Mouse (Mus musculus): ENCODE results near the gene Khk.
A peak's percentile ranks its signal among the peaks of the same experiment; 100 is the strongest.

Khk gene

GRCm38 (mm10) chr5:30913060-30913841 is 8.0 kb upstream of the Khk start, which contains the start of gene Emilin1:
TSS of gene Emilin1 (plus strand) at chr5:30913402.
- no peak for DNase-seq (ENCODE audit: low spot score)

DNA sequence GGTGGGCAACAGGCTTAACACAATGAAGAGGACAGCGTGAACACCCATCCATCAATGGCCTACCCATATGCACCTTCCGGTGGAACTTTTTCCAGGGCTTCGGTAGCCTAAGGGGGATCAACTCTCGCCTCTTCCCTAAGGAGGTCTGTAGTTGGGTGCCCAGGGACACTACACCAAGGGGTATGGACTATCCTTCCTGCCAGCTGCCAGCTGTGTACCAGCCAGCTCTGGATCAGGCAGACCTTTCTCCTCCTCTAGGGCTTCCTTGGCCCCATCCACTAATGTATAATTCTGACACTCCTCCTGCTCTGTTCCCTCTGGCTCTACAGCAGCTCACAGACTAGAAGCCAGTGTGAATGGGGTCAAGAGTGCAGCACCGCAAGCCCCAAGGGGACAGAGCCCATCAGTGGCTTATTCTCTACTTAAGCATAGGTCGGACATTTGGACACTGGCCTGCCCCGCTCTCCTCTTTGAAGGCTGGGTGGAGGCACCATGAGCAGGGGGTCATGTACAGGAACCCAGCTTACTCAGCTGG is 7.1 kb upstream of the Khk start:
- no peak for DNase-seq (ENCODE audit: low spot score)

GRCm38 (mm10) chr5:30914849-30915248 is 6.4 kb upstream of the Khk start:
- no peak for DNase-seq (ENCODE audit: low spot score)

- DNase-seq (ENCODE audit: low spot score), result no peak
Measured at GRCm38 (mm10) chr5:30915456-30915855, 5.8 kb upstream of the Khk start.

- peak; percentile 30 for DNase-seq (ENCODE audit: low spot score)
Measured at GRCm38 (mm10) chr5:30915974-30916433, 5.2 kb upstream of the Khk start.

DNA sequence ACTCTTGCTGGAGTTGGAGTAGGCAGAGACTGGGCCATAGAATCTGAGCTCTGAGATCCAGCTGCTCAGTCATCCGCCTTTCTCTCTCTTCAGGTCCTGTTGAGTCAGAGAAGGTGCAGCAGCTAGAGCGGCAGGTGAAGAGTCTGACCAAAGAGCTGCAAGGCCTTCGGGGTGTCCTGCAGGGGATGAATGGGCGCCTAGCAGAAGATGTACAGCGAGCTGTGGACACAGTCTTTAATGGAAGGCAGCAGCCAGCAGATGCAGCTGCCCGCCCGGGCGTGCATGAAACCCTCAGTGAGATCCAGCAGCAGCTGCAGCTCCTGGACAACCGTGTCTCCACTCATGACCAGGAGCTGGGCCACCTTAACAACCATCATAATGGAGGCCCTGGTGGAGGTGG is 4.4 kb upstream of the Khk start:
- DNase-seq (ENCODE audit: low spot score), result no peak

DNA sequence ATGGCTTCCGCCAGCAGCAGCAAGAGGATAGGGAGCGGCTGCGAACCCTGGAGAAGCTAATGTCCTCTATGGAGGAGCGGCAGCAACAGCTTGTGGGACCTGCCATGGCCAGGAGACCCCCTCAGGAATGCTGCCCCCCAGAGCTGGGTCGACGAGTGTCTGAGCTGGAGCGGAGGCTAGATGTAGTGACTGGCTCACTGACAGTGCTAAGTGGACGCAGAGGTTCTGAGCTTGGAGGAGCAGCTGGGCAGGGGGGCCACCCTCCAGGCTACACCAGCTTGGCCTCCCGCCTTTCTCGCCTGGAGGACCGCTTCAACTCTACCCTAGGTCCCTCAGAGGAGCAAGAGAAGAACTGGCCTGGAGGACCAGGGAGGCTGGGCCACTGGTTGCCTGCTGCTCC is 3.9 kb upstream of the Khk start:
- no peak for DNase-seq (ENCODE audit: low spot score)

DNA sequence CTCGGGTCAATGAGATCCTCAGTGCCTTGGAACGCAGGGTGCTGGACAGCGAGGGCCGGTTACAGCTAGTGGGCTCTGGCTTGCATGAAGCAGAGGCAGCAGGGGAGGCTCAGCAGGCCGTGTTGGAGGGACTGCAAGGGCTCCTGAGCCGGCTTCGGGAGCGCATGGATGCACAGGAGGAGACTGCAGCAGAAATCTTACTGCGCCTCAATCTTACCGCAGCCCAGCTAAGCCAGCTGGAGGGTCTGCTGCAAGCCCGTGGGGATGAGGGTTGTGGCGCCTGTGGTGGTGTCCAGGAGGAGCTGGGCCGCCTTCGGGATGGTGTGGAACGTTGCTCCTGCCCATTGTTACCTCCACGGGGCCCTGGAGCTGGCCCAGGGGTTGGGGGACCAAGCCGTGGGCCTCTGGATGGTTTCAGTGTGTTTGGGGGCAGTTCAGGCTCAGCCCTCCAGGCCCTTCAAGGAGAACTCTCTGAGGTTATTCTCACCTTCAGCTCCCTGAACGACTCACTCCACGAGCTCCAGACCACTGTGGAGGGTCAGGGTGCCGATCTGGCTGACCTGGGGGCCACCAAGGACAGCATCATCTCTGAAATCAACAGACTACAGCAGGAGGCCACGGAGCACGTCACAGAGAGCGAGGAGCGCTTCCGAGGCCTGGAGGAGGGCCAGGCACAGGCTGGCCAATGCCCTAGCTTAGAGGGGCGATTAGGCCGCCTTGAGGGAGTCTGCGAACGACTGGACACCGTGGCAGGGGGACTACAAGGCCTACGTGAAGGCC is 3.1 kb upstream of the Khk start:
- no peak for DNase-seq (ENCODE audit: low spot score)

- no peak for DNase-seq (ENCODE audit: low spot score)
Measured at GRCm38 (mm10) chr5:30918691-30919090, 2.5 kb upstream of the Khk start.

DNA sequence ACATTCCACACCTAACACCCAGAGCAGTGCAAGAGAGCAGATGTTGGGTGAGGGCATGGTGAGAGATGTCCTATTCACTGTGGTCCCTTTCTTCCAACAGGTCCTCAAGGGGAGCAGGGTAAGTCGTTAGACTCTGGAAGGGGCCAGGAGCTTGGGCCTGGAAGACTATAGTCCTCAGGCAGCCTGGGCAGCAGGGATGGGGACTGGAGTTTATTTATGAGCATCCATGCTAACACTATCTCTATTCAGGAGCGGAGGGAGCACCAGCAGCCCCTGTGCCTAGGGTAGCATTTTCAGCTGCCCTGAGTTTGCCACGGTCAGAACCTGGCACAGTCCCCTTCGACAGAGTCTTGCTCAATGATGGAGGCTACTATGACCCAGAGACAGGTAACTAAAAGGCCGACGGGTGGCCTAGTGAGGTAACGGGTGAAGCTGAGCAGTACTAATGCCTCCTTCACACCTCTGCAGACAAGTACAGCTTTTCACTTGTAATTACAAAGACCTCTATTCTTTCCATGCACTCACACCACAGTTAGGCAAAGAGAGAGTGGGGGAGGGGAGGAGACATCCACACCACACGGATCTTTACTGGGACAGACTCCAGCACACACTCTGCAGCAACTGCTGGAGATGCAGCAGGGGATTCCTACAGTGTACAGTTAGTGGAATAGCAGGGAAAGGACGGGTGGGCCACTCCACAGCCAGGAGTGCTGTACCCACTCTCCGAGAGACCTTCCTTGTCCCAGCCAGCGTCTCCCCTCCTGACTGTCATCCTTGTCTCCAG is 1.2 kb upstream of the Khk start:
- no peak for DNase-seq (ENCODE audit: low spot score)

DNA sequence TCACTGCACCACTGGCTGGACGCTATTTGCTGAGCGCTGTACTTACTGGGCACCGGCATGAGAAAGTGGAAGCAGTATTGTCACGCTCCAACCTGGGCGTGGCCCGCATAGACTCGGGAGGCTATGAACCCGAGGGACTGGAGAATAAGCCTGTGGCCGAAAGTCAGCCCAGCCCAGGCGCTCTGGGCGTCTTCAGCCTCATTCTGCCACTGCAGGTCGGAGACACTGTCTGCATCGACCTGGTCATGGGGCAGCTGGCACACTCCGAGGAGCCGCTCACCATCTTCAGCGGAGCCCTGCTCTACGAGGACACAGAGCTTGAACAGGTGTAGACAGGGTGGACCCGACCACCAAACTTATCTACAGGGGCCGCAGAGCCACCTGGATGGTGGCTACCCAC is 610 bp upstream of the Khk start:
- no peak for DNase-seq (ENCODE audit: low spot score)

DNA sequence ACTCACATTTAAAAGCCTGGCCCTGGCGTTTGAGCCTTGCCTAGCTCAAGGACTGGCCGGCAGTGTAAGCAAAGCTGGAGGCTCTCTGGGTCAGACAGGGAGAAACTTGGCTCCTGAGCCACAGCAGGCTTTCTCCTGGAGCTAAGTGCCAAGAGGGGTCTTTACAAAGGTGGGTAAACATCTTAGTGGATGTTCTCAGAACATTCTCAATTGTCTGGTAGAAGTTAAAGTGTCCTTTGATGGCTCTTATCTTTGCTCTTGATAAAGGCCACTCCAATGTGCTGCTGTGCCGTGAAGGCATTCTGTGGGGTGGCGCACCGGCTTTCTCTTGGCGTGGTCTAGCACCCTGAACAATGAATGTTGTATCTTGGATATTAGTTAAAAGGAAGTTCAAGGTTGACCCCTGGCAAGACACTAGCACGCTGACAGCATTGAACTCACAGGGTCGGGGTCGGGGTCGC is 1.4 kb downstream of the Khk start:
- DNase-seq (ENCODE audit: low spot score), result no peak

DNA sequence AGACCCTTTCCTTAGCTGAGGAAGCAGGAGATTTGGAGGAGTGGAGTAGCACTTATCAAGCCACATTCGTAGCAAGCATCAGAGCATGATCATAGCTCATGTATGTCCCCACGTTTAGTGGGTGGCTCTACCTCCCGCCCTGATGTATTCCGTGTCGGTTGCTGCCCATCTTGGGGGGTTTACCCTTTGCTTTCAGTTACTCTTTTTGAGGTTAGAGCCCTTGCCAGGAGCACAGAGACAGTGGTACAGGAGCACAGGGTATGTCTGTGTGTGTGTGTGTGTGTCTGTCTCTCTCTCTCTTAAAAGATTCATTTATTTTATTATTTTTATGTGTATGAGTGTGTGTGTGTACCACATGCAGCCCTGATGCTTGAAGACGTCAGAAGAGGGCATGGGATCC is 1.9 kb downstream of the Khk start:
- no peak for DNase-seq (ENCODE audit: low spot score)

GRCm38 (mm10) chr5:30924614-30925013 is 3.4 kb downstream of the Khk start:
- DNase-seq (ENCODE audit: low spot score), result no peak

- DNase-seq (ENCODE audit: low spot score), result no peak
Measured at GRCm38 (mm10) chr5:30925217-30925616, 4.0 kb downstream of the Khk start.

- DNase-seq (ENCODE audit: low spot score), result no peak
Measured at GRCm38 (mm10) chr5:30926073-30926472, 4.8 kb downstream of the Khk start.

DNA sequence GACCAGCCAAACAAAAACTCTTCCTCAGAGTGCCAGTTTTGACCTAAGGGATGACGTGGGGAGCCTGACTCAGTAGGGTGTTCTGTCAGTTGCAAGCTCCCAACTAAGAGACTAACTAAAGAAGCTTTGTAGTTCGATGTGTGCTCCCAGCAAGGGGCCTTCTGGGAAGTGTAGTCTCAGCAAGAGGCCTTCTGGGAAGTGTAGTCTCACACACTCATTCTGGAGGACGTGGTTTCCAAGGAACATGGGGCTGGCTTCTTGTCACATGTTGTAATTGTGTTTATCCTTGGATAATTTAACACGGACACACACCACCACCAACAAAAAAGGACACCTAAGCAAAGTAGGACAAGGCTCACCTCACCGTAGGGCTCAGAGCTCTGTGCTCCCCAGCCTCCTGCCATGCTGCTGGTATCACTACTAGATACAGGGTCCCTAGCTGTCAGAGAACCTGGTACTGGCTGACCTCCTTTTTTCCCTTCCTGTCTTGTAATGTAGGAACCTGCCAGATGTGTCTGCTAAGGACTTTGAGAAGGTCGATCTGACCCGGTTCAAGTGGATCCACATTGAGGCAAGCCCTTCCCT is 6.8 kb downstream of the Khk start:
- DNase-seq (ENCODE audit: low spot score), result no peak

DNA sequence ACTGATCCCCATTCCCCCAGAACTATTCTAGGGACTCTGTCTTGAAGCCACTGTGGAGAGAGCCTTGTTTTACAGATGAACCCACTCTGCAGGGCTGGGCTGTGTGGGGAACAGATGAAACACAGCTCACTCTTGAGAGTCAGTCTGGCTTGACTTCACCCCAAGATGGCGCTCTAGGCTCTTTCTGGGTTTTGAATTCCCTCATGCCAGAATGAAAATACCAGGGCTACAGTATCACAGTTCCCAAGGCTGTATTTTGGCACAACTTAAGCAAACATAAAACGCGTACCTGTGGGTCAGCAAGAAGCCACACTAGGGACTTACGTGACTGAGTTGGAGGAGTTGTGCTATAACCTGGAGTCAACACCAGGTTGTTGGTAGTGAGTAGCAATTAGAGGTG is 8.9 kb downstream of the Khk start:
- DNase-seq (ENCODE audit: low spot score), result no peak

DNA sequence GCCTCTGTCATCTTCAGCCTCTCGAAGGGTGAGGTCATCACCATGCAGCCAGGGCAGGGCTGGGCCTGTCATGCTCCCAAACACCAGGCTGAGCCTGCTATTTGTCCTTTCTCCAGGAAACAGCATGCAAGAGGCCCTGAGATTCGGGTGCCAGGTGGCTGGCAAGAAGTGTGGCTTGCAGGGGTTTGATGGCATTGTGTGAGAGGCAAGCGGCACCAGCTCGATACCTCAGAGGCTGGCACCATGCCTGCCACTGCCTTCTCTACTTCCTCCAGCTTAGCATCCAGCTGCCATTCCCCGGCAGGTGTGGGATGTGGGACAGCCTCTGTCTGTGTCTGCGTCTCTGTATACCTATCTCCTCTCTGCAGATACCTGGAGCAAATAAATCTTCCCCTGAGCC is 9.6 kb downstream of the Khk start:
- no peak for DNase-seq (ENCODE audit: low spot score)

- no peak for DNase-seq (ENCODE audit: low spot score)
Measured at GRCm38 (mm10) chr5:30931378-30931777, 10.1 kb downstream of the Khk start.

GRCm38 (mm10) chr5:30933705-30934104 is 12.5 kb downstream of the Khk start:
- DNase-seq (ENCODE audit: low spot score), result no peak
